ENCODE assay signal across 8 mouse cellular contexts in the genomic region with DNA sequence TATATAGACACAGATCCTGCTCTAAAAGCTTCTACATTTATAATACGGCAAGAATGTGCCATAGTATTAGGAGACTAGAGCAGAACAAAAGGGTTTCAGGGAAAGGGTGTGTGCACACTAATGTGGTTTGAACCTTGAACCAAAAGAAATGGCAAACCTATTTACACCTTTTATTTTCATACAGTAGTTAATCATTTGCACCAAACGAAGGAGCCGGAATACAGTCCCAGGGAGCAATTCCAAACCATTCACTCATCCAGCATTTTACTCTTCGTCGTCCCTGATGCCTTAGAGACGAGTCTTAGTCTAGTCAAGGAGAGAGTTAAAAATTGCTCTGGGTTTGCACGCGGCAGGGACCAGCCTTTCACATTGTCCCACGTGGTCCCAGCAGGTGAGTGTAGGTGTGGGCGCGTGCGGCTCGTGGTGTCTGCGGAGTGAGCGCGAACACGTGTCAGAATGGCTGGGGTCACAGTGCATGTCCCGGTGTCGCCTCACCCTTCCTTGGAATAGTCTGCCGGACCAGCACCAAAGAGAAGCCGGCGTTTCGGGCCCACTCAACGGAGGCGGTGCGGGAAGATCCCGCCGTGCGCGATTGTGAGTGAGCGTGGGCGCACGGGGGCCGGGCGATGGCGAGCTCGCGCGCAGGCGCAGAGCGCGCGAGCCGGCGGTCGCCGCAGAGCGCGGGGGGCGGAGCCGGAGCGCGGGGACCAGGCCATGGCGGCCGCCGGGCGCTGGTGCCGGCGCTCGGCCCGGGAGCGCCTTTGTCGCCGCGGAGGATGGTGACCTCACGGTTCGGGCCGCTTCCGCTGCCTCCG. TPM values are rescaled to one million over a fixed set of nuclear protein-coding genes. Genes with fewer than 3 reads are reported as not detected.
DNase-seq lines count a peak whose midpoint lies in the region; ATAC-seq and TF ChIP-seq lines count a peak whose summit lies in the region.

Gene Rnf145, plus strand, starts transcription at position 684 of the 815 bp plus-strand sequence.

- DNase-seq in ES-CJ7 (ENCODE audit: low read depth, low spot score): peak; percentile 75
- peak; percentile 85 for DNase-seq in cerebellum, adult 11-12 months
- DNase-seq in heart, postnatal 25 days (ENCODE audit: low spot score): peak; percentile 60
- peak; percentile 66 to 79 for DNase-seq in layer of hippocampus, adult 18-20 months (ENCODE audit: low spot score in 2 of 2)
- DNase-seq in lung, adult 18-20 months: peak; percentile 71 to 75
- DNase-seq in thymus, postnatal 0 days (ENCODE audit: low spot score): peak; percentile 79

- no peak for TF ChIP-seq CTCF in olfactory bulb, adult 2 months (IDR thresholded peaks at IDR 0.05; ENCODE audit: insufficient read depth, low read depth, low read length)

- TF ChIP-seq POLR2A in olfactory bulb, adult 2 months (IDR thresholded peaks at IDR 0.05; ENCODE audit: insufficient read depth, low read depth, low read length): peak; percentile 79

- H3K27ac ChIP-seq in forebrain, embryonic 16.5 days (ENCODE audit: low read length): peak within 1 kb of the TSS; percentile 87
- peak within 1 kb of the TSS; percentile 86 for H3K27ac ChIP-seq in olfactory bulb, adult 2 months (ENCODE audit: insufficient read depth, low read depth, low read length)

- under 1% methylated on average over 36 of the region's 70 CpGs for WGBS in forebrain, embryonic 16.5 days
- WGBS in olfactory bulb, adult 2 months: under 1% methylated on average over 70 of the region's 70 CpGs

- H3K4me2 ChIP-seq in forebrain, embryonic 16.5 days (ENCODE audit: low read length): peak within 1 kb of the TSS; percentile 79

- intact Hi-C loops in heart, postnatal 25 days (cut with DNase I): loop anchor here (2.0 kb wide), 1 partner anchor 48 kb away; the partner anchor contains the start of gene Ublcp1

- H3K9ac ChIP-seq in forebrain, embryonic 16.5 days (replicated peaks; ENCODE audit: low read depth, low read length): peak within 1 kb of the TSS; percentile 70

- peak; percentile 88 for ATAC-seq in forebrain, embryonic 16.5 days

- peak within 1 kb of the TSS; percentile 61 for H3K4me3 ChIP-seq in forebrain, embryonic 16.5 days (replicated peaks; ENCODE audit: low read length)
- H3K4me3 ChIP-seq in olfactory bulb, adult 2 months (ENCODE audit: insufficient read depth, low read depth, low read length): peak within 1 kb of the TSS; percentile 84

- no peaks in the 10 kb centered on the region for H3K9me3 ChIP-seq in forebrain, embryonic 16.5 days (ENCODE audit: control insufficient read depth, low read length)

- no peaks in the 10 kb centered on the region for H3K27me3 ChIP-seq in forebrain, embryonic 16.5 days (replicated peaks; ENCODE audit: control insufficient read depth, insufficient read depth, low read length)

- H3K4me1 ChIP-seq in forebrain, embryonic 16.5 days (replicated peaks; ENCODE audit: control insufficient read depth, insufficient read depth, low read length): peaks cover 13% of the 10 kb centered on the region
- H3K4me1 ChIP-seq in olfactory bulb, adult 2 months (ENCODE audit: control insufficient read depth, insufficient read depth, low read length): peaks cover 4% of the 10 kb centered on the region; the same call in 1 of the 2 replicates

- no peaks in the 10 kb centered on the region for H3K36me3 ChIP-seq in forebrain, embryonic 16.5 days (ENCODE audit: control insufficient read depth, insufficient read depth)

RNA-seq across cellular contexts. Expression of gene Rnf145, which starts in this region (rescaled TPM):
- 89.0 and 89.5 TPM in 2 replicates for polyA plus RNA-seq in forebrain, embryonic 16.5 days (2015; fragmentation: Nextera tagmentation; extraction: Ambion mirVana)
- total RNA-seq in heart, postnatal 25 days (2021): 10 to 100 TPM; 13.8 to 19.8 TPM
- 100 to 1,000 TPM in 1 of 2 experiments, 10 to 100 TPM in 1; 87.0 to 107 TPM for total RNA-seq in layer of hippocampus, adult 18-20 months (2021)
- polyA plus RNA-seq in olfactory bulb, adult 2 months (2012; ENCODE audit: insufficient read depth, insufficient read length, low replicate concordance, missing spikeins): 193 and 247 TPM in 2 replicates
- polyA plus RNA-seq in thymus, postnatal 0 days (2015; fragmentation: Nextera tagmentation; extraction: Ambion mirVana): 115 and 120 TPM in 2 replicates

Comparison
In these comparisons a context has a peak if more than half of its experiments do, and no peak if none do; other contexts are left out.
1. Peak in every context shown above with its lines: DNase-seq, ATAC-seq, H3K4me3 ChIP-seq and H3K27ac ChIP-seq.
2. RNA of gene Rnf145 (total RNA-seq): 87.0 to 107 TPM in layer of hippocampus, adult 18-20 months; 13.8 to 19.8 TPM in heart, postnatal 25 days; every median in the first group is over 4 times any median in the second.